Comparison of ENCODE assay signal across 8 mouse cellular contexts in genomic region chr2:156996576-156996975, GRCm38 (mm10). TPM values are rescaled to one million over a fixed set of nuclear protein-coding genes. Genes with fewer than 3 reads are reported as not detected.
DNase-seq lines count a peak whose midpoint lies in the region; ATAC-seq and TF ChIP-seq lines count a peak whose summit lies in the region.
"Had no signal": no experiment of that assay in that cellular context is flagged by ENCODE, and none has a peak within 500 bp of the region (broad histone marks: within the 10 kb centered on the region; RNA-seq: fewer than 3 reads in every experiment).

No protein-coding gene starts in this region.

- H3K9me3 ChIP-seq in intestine, postnatal 0 days (ENCODE audit: control insufficient read depth), result no peaks in the 10 kb centered on the region
- no peaks in the 10 kb centered on the region for H3K9me3 ChIP-seq in intestine, embryonic 16.5 days (ENCODE audit: control insufficient read depth, low read length)
- no peaks in the 10 kb centered on the region for H3K9me3 ChIP-seq in MEL (replicated peaks; ENCODE audit: insufficient read depth, low read length)
- H3K9me3 ChIP-seq: liver, embryonic 15.5 days had no signal

- no peak overlapping the region for H3K9ac ChIP-seq in intestine, postnatal 0 days (ENCODE audit: low read depth, low read length)
- H3K9ac ChIP-seq in intestine, embryonic 16.5 days (ENCODE audit: low read depth, low read length), result no peak overlapping the region
- no peak overlapping the region for H3K9ac ChIP-seq in MEL (ENCODE audit: control insufficient read depth, low read depth, low read length, poor library complexity, severe bottlenecking)
- H3K9ac ChIP-seq: liver, embryonic 15.5 days had no signal

- H3K79me2 ChIP-seq in MEL (ENCODE audit: control insufficient read depth, insufficient read depth, low read length, poor library complexity), result peaks cover 2% of the 10 kb centered on the region

- H3K4me1 ChIP-seq in intestine, postnatal 0 days (replicated peaks; ENCODE audit: control insufficient read depth, insufficient read depth, low read length), result no peaks in the 10 kb centered on the region
- no peaks in the 10 kb centered on the region for H3K4me1 ChIP-seq in intestine, embryonic 16.5 days (ENCODE audit: control insufficient read depth, insufficient read depth, low read length)
- H3K4me1 ChIP-seq in MEL (ENCODE audit: control insufficient read depth in 1 of 2, insufficient read depth in 2 of 2, low read length in 2 of 2), result no peaks in the 10 kb centered on the region; a peak in 1 of 4 replicates

- WGBS in intestine, postnatal 0 days, result 60% methylated on average over 6 of the region's 6 CpGs
- WGBS in intestine, embryonic 16.5 days, result 55% methylated on average over 6 of the region's 6 CpGs

- DNase-seq in CD4-positive helper T cell, adult 2 months (ENCODE audit: low read depth, low spot score), result peak; percentile 57
- DNase-seq in MEL (ENCODE audit: low read depth, low spot score), result peak; percentile 38
- DNase-seq in embryo, embryonic 10.5 days (ENCODE audit: low spot score), result peak; percentile 61
- DNase-seq in lung, postnatal 36 days, result peak; percentile 63
- no peak for DNase-seq in urinary bladder, adult 2 months (ENCODE audit: low spot score)

- H3K27me3 ChIP-seq in intestine, postnatal 0 days (replicated peaks; ENCODE audit: control insufficient read depth, insufficient read depth, low read length), result no peaks in the 10 kb centered on the region
- no peaks in the 10 kb centered on the region for H3K27me3 ChIP-seq in intestine, embryonic 16.5 days (replicated peaks; ENCODE audit: control insufficient read depth, insufficient read depth, low read length)
- H3K27me3 ChIP-seq in MEL (ENCODE audit: control insufficient read depth in 1 of 2, insufficient read depth in 2 of 2, low read length in 2 of 2), result no peaks in the 10 kb centered on the region
- H3K27me3 ChIP-seq: liver, embryonic 15.5 days had no signal

- H3K4me3 ChIP-seq in intestine, postnatal 0 days (ENCODE audit: low read depth, low read length), result no peak overlapping the region
- no peak overlapping the region for H3K4me3 ChIP-seq in intestine, embryonic 16.5 days (ENCODE audit: low read length)
- no peak overlapping the region for H3K4me3 ChIP-seq in MEL (ENCODE audit: control insufficient read depth in 1 of 2, insufficient read depth in 1 of 2, low read depth in 2 of 2, low read length in 2 of 2)
- H3K4me3 ChIP-seq: liver, embryonic 15.5 days had no signal

- no peak for TF ChIP-seq EP300 in MEL (IDR thresholded peaks at IDR 0.05; ENCODE audit: low read depth in 1 of 2, low read length in 2 of 2)

- no peak for ATAC-seq in intestine, postnatal 0 days
- no peak for ATAC-seq in intestine, embryonic 16.5 days

- TF ChIP-seq POLR2A in MEL (IDR thresholded peaks at IDR 0.05; ENCODE audit: control insufficient read depth in 1 of 2, insufficient read depth in 1 of 2, low read depth in 1 of 2, low read length in 2 of 2, poor library complexity in 1 of 2), result no peak

- H3K27ac ChIP-seq in intestine, postnatal 0 days (ENCODE audit: low read depth, low read length), result no peak overlapping the region
- H3K27ac ChIP-seq in intestine, embryonic 16.5 days (ENCODE audit: low read length), result no peak overlapping the region
- H3K27ac ChIP-seq in MEL (ENCODE audit: control insufficient read depth, low read depth, low read length), result no peak overlapping the region
- H3K27ac ChIP-seq: liver, embryonic 15.5 days had no signal

- H3K4me2 ChIP-seq in intestine, postnatal 0 days (replicated peaks; ENCODE audit: low read depth), result no peak overlapping the region
- H3K4me2 ChIP-seq in intestine, embryonic 16.5 days (ENCODE audit: low read depth, low read length), result no peak overlapping the region
- H3K4me2 ChIP-seq: liver, embryonic 15.5 days had no signal

- TF ChIP-seq RAD21 in MEL (IDR thresholded peaks at IDR 0.05; ENCODE audit: low read depth, low read length), result peak; percentile 58

- H3K36me3 ChIP-seq in intestine, postnatal 0 days (ENCODE audit: control insufficient read depth, insufficient read depth), result peaks cover 40% of the 10 kb centered on the region
- peaks cover 3% of the 10 kb centered on the region; the same call in 1 of the 2 replicates for H3K36me3 ChIP-seq in intestine, embryonic 16.5 days (ENCODE audit: control insufficient read depth, insufficient read depth, low read length)
- H3K36me3 ChIP-seq in MEL (ENCODE audit: control insufficient read depth in 1 of 2, insufficient read depth in 2 of 2, low read length in 2 of 2), result peaks cover 5 to 15% of the 10 kb centered on the region in 2 experiments

- TF ChIP-seq CTCF in intestine, postnatal 0 days (IDR thresholded peaks at IDR 0.05; ENCODE audit: low read depth), result peak; percentile 86
- TF ChIP-seq CTCF in MEL (IDR thresholded peaks at IDR 0.05 in 2 of 3, conservative IDR thresholded peaks at IDR 0.05 in 1 of 3; ENCODE audit: control insufficient read depth in 1 of 3, insufficient read depth in 1 of 3, low read depth in 2 of 3, low read length in 3 of 3, poor library complexity in 1 of 3, severe bottlenecking in 1 of 3), result peak; percentile 26 to 62 (median 27); a peak in 3 of 6 replicates

TF ChIP-seq in MEL, 35 proteins besides CTCF, POLR2A, EP300 and RAD21:
- peak; percentile 33; the same call in 1 of the 2 replicates for TF ChIP-seq ZC3H11A (IDR thresholded peaks at IDR 0.05; ENCODE audit: low read depth, low read length)
- peak; percentile 39 for TF ChIP-seq SMC3 (IDR thresholded peaks at IDR 0.05; ENCODE audit: low read depth, low read length)
- no peak for TF ChIP-seq JUND (IDR thresholded peaks at IDR 0.05; ENCODE audit: low read depth, low read length)
- TF ChIP-seq TCF12 (IDR thresholded peaks at IDR 0.05; ENCODE audit: low read depth, low read length), result no peak
- no peak for TF ChIP-seq MAZ (IDR thresholded peaks at IDR 0.05; ENCODE audit: low read depth, low read length)

RNA-seq across cellular contexts. Expression of gene Ndrg3, which starts 4.7 kb away (rescaled TPM):
- polyA plus RNA-seq in intestine, postnatal 0 days (2015; fragmentation: Nextera tagmentation; extraction: Ambion mirVana), result 25.1 and 25.3 TPM in 2 replicates
- 46.7 and 47.6 TPM in 2 replicates for polyA plus RNA-seq in intestine, embryonic 16.5 days (2015; fragmentation: Nextera tagmentation; extraction: Ambion mirVana)
- 19.0 and 20.1 TPM in 2 replicates for total RNA-seq in MEL (2012; rRNA removed)
- polyA plus RNA-seq in MEL (2012; ENCODE audit: insufficient read depth in 1 of 2, insufficient read length in 2 of 2, low read depth in 1 of 2, low replicate concordance in 2 of 2, missing spikeins in 1 of 2), result 10 to 100 TPM in 1 of 2 experiments, not detected in 1; 39.6 TPM
- polyA plus RNA-seq in urinary bladder, adult 2 months (2012; rRNA removed), result 37.0 and 42.9 TPM in 2 replicates

RNA-seq across cellular contexts. Expression of gene Dsn1, which starts 10.4 kb away (rescaled TPM):
- 7.7 and 7.9 TPM in 2 replicates for polyA plus RNA-seq in intestine, postnatal 0 days (2015; fragmentation: Nextera tagmentation; extraction: Ambion mirVana)
- polyA plus RNA-seq in intestine, embryonic 16.5 days (2015; fragmentation: Nextera tagmentation; extraction: Ambion mirVana), result 23.4 and 25.3 TPM in 2 replicates
- total RNA-seq in MEL (2012; rRNA removed), result 27.1 and 29.3 TPM in 2 replicates
- polyA plus RNA-seq in MEL (2012; ENCODE audit: insufficient read depth in 1 of 2, insufficient read length in 2 of 2, low read depth in 1 of 2, low replicate concordance in 2 of 2, missing spikeins in 1 of 2), result 10 to 100 TPM in 1 of 2 experiments, not detected in 1; 33.2 TPM
- 5.7 and 6.6 TPM in 2 replicates for polyA plus RNA-seq in urinary bladder, adult 2 months (2012; rRNA removed)
